Mouse (Mus musculus) lung, postnatal 4 days (tissue): Measurements from ENCODE around the gene Vav1.
"Not testable (repeated sequence)": the region's sequence is repeated elsewhere in the genome, so short reads cannot be mapped to it uniquely, and the experiment has no call there.

Experiments used
- DNase-seq, 2 experiments: peaks; one replicate each; pipeline ENCODE4 v3.0.0; 2021

Vav1 gene

DNA sequence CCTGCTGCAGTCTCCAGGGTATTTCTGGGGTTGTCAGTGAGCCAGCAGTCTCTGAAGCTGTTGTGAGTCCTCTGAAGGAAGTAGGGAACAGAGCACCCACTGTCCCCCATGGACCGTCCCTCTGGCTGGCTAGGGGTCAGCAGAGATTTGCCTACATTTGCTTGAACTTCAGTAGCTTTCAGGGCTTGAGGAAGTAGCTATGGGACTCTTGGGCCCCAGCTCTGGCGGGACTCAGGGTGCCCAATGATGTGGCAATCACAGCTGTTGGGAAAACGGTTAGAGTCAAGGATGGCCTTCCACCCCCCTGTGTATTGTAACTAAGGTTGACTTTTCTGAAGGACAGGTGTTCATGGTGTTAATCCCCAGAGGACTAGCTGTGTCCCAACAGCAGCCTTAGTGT is 1.5 kb downstream of the Vav1 start:
- DNase-seq: peak; percentile 30 to 34

DNA sequence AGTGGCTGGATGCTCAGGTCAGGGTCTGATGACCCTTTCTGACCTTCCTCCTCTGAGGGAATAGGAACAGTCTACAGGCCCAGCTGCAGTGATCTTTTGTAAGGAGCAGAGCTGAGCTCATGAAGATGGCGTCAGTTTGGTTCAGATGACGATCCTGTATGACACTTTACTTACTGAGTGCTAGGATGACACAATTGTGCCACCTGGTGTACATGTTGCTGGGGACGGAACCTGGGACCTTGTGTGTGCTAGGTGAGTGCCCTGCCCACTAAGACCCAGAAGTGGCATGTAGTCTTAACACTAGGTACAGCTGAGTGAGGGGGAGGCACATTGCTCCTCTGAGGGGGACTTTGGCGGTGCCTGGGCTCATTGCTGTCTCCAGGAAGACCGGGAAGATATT is 5.0 kb downstream of the Vav1 start:
- DNase-seq: no peak

DNA sequence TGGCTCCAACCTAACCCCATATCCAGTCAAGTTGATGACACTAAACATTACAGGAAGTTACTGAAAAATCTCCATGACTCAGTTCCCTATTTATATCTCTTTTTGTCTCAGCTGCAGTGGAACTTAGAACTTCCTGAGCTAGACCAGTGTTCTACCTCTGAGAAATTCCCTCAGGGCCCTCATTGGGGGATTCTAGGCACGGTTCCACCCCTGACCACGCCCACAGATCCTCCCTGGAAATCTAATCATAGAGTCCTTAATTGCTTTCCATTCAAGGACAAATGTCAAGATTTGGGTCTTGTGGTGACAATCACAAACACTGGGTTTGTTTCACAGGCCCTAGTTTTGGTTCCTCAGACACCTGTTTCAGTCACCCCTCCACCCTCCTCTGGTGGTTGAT is 6.2 kb downstream of the Vav1 start:
- DNase-seq: no peak

DNA sequence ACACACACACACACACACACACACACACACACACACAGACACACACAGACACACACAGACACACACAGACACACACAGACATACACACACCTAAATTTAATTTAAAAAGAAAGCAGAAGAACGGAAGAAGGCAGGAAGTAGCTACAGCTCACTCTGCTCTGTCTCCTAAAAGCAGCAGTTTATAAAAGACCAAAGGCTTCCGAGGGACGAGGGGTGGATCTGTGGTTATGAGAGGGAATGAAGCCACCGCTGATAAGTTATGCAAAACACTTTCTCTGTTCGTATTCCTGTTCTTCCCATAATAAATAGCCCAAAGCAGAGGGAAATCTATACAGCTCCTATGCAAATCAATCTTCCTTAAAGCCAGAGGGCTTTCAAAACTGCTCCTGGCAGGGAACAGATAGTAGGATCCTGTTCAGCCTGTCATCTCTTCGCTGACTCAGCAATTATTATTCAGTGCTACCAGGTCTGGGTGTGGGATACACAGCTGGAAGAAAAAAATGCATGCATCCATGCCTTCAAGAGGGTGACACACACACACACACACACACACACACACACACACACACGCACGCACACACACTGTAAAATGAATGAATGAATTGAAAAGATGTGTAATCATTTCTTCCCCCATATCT is 7.9 kb downstream of the Vav1 start:
- DNase-seq: no peak

DNA sequence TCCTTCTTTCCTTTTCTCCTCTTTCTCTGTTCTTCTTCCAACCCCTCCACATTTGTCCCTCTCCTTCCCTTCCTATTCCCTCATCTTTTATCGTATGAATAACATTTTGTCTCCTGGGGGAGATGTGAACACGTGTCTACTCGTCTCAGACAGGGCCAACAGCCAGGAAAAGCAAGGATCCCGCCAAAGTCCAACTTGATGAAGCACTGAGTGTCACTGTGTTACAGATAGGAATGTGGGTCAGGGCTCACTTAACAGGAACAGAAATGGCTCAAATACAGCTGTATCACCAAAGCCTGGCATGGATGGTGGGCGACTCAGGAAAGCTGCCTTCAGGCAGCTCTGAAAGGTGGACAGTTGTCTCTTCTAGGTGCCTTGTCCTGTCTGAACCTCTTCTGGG is 10.4 kb downstream of the Vav1 start:
- DNase-seq: no peak

DNA sequence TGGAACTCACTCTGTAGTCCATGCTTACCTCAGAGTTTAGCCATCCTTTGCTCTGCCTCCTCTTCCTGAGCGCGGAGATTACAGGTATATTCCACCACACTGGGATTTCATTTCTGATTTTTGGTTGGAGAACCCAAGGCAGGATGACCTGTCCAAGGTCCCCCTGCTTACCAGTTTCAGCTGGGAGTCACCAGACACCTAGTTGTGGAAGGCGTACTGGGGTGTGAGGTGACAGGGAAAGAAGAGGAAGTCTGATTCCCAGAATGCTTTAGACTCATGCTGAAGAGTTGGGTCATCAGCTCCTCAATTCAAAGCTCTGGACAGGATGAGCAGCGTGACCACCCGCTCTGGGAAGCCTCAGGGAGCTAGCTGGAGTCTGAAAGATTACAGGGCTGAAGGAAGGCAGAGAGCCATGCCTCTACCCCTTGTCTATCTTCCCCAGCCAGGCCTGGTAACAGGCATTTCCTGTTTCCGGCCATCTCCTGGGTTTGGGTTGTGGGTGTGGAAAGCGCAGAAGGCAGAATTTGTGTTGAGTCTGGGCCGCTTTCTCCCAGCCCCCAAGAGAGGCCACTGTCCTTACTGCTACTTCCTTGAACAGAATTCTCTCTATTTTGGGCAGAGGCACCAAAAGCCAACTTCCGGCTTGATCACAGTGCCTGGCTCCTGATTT is 11.2 kb downstream of the Vav1 start:
- DNase-seq: peak; percentile 52 to 66

DNA sequence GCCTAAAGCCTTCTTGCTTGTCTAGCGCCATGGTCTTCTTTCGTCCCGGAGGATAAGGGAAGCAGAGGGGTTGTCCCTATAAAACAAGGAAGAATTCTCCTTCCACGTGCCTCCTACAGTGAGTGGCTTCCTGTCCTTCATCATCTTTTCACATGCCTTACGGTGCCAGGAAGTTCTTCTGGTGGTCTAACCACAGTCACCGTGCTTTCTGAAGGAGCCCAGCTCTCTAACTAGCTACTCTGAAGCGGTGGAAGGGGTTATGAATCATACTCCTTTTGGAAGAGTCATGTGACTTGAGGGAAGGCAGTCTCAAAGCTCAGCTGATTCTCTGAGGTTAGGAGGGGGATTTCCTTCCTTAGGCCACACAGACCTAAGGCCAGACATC is 11.8 kb downstream of the Vav1 start:
- DNase-seq: no peak

DNA sequence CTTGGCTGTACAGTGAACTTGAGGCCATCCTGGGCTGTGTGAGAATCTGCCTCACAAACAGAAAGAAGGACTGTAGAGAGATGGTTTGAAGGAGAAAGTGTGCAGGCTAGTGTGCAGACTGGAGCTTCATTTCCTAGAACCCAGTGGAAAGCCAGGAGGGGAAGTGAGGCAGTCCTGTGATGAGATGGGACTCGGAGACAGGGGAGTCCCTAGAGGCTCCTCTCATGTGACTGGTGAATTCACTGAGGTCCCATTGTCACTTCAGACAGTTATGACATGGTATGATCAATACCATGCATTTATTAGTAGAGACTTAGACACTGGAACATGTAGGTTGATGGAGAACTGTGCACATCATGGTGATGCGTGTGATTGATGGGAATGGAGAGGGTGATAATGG is 13.4 kb downstream of the Vav1 start:
- DNase-seq: no peak

DNA sequence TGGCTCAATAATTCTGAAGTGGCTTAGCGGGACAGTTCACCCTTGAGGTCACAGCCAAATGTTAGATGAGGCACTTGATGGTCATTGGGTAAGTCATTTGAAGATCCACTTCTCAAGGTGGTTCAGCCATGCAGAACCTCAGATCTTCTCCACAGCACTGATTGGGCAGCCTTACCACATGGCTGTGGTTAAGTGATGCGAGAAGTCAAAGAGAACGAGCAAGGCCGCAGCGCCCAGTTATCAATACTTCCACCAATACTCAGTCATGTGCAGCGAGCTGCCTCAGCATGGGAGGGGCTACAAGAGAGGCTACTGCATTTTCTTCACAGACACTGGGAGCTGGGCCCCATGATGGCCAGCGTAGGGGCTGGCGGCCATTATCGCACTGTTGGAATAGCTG is 14.1 kb downstream of the Vav1 start:
- no peak for DNase-seq

DNA sequence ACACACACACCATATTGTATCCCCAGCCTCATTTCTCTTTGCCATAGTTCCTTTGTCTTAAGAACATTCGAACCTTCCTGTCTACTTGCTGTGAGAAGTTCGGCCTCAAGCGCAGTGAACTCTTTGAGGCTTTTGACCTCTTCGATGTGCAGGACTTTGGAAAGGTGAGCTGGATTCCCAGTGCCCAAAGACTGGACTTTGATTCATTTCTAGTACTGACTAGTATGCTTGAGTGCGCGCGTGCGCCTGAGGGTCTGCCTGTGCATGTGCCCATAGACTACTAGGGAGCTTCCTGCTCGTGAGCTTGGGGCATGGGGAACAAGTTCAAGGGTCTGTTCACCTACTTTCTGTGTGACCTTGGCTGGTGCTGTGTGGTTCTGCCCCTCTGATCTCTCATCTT is 17.0 kb downstream of the Vav1 start:
- DNase-seq: no peak

DNA sequence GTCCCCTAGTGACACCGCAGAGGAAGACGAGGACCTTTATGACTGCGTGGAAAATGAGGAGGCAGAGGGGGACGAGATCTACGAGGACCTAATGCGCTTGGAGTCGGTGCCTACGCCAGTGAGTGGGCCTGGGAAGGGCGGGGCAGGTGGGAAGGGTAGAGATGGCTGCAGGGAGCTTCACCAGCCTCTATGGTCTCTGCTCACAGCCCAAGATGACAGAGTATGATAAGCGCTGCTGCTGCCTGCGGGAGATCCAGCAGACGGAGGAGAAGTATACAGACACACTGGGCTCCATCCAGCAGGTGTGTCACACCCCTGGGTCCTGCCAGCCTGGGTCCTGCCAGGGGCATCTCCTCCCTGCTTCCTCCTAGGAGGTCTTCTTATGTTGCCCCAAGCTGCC is 18.1 kb downstream of the Vav1 start:
- DNase-seq: no peak

DNA sequence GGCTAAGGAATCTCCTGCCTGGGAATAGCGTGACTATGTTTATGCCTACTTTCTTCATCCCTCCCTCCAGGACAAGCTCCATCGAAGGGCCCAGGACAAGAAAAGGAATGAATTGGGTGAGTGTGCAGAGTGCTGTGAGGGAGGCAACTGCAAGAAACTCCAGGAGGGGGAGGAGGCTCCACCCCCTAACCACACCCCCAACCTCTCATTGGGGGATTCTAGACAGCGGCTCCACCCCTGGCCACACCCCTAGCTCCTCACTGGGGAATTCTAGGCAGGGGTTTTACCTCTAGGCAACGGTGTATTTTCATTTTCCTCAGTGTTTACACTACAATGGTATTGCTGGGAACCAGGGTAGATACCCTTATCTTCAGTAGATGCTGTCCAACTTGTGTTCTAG is 26.7 kb downstream of the Vav1 start:
- DNase-seq: no peak

DNA sequence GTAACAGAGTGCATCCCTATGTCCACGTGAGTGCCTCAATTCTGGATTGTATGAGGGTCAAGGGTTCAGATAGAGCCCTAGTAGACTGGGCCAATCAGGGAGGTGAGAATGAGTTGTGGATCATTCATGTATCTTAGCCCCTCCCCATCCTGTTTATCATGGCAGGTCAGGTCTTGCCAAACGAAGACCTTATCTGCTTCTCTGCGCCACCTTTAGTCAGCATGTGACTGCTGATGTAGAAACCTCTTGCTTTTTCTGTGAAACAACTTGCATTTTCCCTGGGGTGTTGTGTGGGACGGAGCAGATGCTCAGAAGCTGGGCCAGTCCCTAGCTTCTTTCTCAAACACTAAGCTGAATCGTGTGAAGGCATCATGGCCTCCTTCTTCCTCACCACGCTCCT is 28.2 kb downstream of the Vav1 start:
- DNase-seq: no peak

DNA sequence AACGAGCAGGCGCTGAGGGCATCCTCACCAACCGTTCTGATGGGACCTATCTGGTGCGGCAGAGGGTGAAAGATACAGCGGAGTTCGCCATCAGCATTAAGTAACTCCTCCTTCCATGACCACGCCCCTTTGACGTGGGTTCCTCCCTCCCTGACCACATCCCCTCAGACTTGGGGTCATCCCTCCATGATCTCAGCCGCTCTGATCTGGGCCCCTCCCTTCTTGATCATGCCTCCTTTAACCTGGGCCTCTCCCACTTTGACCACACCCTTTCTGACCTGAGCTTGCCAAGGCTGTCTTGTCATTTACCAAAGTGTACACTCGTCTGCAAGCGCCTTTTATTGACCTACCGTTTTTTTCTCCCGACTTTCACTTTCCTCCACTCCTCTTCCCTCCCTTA is 32.9 kb downstream of the Vav1 start:
- DNase-seq: no peak

DNA sequence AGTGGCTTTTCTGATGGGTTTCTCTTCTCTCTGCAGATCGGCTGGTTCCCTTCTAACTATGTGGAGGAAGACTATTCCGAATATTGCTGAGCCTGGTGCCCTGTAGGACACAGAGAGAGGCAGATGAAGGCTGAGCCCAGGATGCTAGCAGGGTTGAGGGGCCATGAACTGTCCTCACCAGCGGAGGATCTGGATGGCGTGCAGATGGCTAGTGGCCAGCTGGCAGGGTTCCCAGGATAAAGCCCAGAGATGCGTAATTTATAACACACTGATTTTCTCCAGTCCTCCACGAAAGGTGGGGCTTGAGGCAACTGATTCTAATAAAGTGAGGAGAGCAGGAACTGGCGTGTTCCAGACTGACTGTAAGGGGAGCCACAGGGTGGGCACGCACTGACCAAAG is 48.7 kb downstream of the Vav1 start:
- DNase-seq: peak; percentile 45 to 54

DNA sequence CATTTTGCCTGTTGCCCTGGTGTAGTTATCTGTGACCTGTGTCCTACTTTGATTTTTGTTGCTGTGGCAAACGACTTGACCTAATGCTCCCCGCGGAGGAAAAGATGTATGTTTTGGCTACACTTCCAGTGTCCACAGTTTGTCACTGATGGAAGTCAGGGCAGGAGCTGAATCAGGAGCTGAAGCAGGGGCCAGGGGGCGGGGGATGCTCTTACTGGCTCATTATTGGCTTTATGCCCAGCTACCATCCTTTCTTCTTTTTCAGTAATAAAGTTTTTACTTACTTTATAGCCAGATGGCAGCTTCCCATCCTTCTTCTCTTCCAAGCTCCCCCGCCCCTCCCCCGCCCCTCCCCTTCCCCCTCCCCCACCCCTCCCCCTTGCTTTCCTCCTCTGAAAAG is 50.0 kb downstream of the Vav1 start:
- no peak for DNase-seq

DNA sequence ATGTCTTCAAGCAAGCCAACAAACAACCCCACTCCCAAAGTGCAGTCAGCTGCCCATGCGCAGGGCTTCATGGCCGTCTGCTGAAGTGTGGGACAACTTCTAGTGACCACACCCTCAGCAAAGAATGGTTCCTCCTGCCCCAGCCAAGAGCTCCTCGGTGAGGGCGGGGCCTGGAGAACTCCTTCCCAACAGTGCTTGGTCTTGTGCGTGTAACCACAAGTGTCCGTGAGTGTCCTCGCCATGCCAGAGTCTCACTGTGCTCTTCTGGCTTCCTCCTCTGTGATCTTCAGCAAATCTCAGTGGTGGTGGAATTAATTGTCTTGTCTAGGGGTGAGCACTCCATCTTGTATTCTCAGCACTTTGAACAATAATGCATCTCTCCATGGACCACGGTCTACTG is 52.1 kb downstream of the Vav1 start:
- DNase-seq: no peak

DNA sequence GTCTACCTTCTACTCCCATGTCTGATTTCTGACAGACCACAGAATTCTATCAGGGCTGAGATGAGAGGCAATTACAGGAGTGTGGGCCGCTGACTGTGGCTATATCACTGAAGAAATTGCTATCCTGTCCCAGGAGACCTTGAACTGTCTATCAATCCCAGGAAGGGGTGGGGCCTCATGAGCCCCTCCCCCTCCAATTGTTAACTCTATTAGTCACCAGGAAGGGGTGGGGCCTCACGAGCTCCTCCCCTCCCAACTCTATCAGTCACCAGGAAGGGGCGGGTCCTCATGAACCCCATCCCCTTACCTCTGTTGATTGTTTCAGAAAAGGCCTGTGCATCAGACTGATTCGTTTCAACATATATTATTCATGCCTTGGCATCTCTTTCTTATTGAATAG is 53.3 kb downstream of the Vav1 start:
- no peak for DNase-seq

DNA sequence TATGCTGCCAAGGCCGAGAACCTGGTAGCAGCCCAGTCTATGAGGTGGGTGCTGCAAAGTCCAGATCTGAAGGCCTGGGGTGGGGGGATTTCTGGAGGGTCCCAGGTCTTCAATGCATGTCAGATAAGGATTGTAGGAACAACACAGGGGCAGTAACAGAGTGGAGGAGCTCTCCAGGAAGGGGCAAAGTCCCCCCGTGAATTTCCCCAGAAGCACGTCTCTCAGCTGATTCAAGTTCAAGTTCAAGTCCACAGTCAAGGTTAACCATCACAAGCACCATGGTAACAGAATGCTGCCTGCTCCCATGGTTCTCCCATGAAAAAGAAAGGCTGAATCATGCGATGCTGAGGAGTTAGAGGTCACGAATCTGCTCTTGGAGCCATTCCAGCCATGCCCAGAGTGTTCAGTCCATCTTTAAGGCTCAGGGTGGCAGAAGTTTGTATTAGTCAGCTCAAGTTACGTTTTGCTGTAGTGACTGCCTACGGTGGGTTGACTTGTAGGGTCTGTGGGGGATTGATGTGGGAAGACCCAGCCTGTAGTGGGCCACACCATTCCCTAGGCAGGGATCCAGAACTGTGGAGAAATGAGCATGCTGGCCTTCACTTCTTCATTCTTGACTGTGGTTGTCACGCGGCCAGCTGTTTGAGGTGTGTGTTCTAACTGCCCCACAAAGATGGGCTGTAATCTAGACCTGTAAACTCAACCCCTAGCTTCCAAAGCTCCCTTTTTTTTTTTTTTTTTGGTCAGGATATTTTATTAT is 55.3 kb downstream of the Vav1 start:
- DNase-seq: no peak

DNA sequence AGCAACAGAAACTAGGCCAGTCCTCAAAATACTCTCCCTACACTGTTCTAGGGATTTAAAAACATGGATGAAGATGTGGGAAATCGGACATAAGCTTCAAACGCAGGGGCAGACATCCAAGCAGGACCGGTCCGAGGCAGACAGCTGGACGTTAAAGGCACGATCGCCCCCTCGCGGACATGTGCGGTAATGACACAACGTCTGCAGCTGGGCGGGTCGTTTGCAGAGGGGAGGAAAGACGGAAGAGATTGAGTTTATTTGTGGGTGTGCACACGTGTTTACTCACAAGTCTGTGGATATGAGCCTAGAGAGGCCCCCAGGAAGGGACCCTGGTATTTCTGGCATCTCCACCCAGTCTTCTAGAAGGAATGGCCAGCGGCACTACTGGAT is 55.9 kb downstream of the Vav1 start:
- peak; percentile 85 to 92 for DNase-seq

DNA sequence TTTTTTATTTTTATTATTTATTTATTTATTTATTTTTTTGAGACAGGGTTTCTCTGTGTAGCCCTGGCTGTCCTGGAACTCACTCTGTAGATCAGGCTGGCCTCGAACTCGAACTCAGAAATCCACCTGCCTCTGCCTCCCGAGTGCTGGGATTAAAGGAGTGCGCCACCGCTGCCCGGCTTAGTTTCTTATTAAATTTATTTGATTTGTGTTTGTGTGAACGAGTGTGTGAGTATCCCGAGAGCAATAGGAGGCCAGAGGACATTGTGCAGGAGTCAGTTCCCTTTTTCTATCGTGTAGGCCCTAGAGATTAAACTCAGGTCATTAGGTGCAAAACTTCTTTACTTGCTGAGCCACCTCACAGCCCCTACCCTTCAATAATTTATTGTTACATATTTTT is 56.3 kb downstream of the Vav1 start:
- not testable (repeated sequence) for DNase-seq

DNA sequence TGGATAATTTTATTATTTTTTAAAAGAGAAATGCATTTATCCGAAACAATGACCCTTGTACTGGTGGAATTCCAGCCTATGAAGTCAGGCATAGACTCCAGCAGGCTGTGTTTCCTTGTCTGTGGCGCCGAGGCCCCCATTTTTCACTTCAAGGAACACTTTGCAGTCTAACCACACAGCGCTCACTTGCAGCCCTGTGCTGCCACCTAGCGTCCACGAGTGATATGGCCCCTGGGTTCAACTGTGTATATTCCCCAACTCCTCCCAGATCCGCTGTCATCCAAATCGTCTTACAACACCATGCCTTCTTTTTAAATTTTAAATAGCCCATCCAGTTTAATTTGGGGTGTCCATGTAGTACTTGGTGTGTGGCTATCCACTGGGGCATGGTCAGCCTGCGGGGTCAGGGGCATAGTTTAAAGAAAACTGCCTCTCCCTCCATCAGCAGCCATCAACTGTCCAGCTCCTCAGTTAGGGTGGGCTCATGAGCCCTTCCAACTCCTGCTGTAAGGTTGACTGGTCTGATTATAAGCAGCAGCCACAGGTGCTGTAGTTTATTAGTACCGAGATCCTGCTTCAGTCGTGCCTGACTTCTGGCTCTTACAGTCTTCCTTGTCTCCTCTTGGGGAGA is 56.9 kb downstream of the Vav1 start:
- DNase-seq: peak; percentile 86 to 91

DNA sequence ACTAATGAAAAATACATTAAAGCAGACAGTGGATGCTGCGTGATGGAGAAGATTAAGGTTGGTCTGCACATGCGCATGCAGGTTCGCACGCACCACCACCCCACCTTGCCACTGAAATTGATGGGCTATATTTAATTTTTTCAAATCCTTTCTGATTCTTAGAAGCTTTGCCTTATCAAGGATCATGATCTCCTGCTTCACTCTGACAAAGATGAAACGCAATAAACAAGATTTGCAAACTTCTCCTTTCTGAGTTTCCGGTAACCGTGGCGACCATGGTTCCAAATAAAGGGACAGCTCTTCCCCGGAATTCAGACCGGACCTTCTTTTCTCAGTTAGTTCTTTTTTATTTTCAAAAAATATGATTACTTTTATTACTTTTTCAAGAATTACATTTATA is 59.1 kb downstream of the Vav1 start:
- DNase-seq: peak in 1 of 2 experiments; percentile 30

DNA sequence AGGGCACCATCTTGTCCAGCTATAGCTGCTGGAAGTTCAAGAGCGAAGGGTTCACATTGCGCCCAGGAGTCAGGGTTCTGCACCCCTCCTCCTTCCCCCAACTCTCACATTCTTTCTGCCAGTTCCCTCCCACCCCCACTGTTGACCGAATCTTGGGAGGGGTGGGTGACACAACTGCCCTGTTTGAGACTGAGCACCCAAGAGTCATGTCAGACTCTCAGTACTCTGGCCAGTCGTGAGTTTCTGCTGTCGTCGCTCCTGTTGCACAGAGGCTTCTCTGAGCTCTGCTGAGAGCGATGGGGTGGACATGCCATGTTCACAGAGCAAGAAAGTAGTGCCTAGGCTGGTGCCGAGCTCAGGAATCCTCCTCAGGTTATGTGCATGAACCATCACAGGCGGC is 60.4 kb downstream of the Vav1 start:
- DNase-seq: no peak
